Mouse (Mus musculus): ENCODE data around the gene Nckap5. TPM values are rescaled to one million over a fixed set of nuclear protein-coding genes. Genes with fewer than 3 reads are reported as not detected.

Gene Nckap5
- polyA plus RNA-seq, 1 experiment from 2014 or later = 1.1 TPM

GRCm38 (mm10) chr1:126470883-126471282 lies 359.7 kb downstream of the Nckap5 start:
- Histone ChIP-seq H3K27ac (ENCODE audit: low read depth) (peak overlapping the region; percentile 6; the same call in 1 of the 2 replicates), H3K27me3 (ENCODE audit: insufficient read depth, low read length) (no peaks in the 10 kb centered on the region), H3K36me3 (replicated peaks; ENCODE audit: insufficient read depth, low read length) (no peaks in the 10 kb centered on the region), H3K4me2 (ENCODE audit: low read depth, low read length) (no peak overlapping the region), H3K4me3 (ENCODE audit: low read depth, low read length) (no peak overlapping the region), H3K4me1 (ENCODE audit: insufficient read depth) (peaks cover 7% of the 10 kb centered on the region), H3K9ac (replicated peaks) (no peak overlapping the region), H3K9me3 (ENCODE audit: low read length) (no peaks in the 10 kb centered on the region)
- no peak for TF ChIP-seq CTCF (IDR thresholded peaks at IDR 0.05; ENCODE audit: low read depth)
- no peak for TF ChIP-seq EP300 (IDR thresholded peaks at IDR 0.05; ENCODE audit: low read depth)
- ATAC-seq (no peak), DNase-seq (no peak)
- WGBS (ENCODE audit: insufficient replicate concordance) = 65% methylated on average over 2 of the region's 2 CpGs

GRCm38 (mm10) chr1:126469818-126470544 lies 360.6 kb downstream of the Nckap5 start:
- no peaks in the 10 kb centered on the region for H3K27me3 ChIP-seq (ENCODE audit: insufficient read depth, low read length)
- no peak overlapping the region for H3K27ac ChIP-seq (ENCODE audit: low read depth)
- 72% methylated on average over 5 of the region's 5 CpGs for WGBS (ENCODE audit: insufficient replicate concordance)
- DNase-seq = no peak
- ATAC-seq = no peak
- H3K9me3 ChIP-seq (ENCODE audit: low read length) = no peaks in the 10 kb centered on the region
- peaks cover 7% of the 10 kb centered on the region for H3K4me1 ChIP-seq (ENCODE audit: insufficient read depth)
- TF ChIP-seq EP300 (IDR thresholded peaks at IDR 0.05; ENCODE audit: low read depth) (no peak), CTCF (IDR thresholded peaks at IDR 0.05; ENCODE audit: low read depth) (no peak)
- H3K36me3 ChIP-seq (replicated peaks; ENCODE audit: insufficient read depth, low read length) = no peaks in the 10 kb centered on the region
- H3K4me3 ChIP-seq (ENCODE audit: low read depth, low read length) = no peak overlapping the region
- no peak overlapping the region for H3K4me2 ChIP-seq (ENCODE audit: low read depth, low read length)
- H3K9ac ChIP-seq (replicated peaks) = no peak overlapping the region

- DNase-seq = no peak
- Histone ChIP-seq H3K36me3 (replicated peaks; ENCODE audit: insufficient read depth, low read length) (no peaks in the 10 kb centered on the region), H3K4me3 (ENCODE audit: low read depth, low read length) (no peak overlapping the region), H3K9ac (replicated peaks) (no peak overlapping the region), H3K27ac (ENCODE audit: low read depth) (no peak overlapping the region), H3K9me3 (ENCODE audit: low read length) (no peaks in the 10 kb centered on the region), H3K27me3 (ENCODE audit: insufficient read depth, low read length) (no peaks in the 10 kb centered on the region), H3K4me1 (ENCODE audit: insufficient read depth) (peaks cover 2% of the 10 kb centered on the region; the same call in 1 of the 2 replicates), H3K4me2 (ENCODE audit: low read depth, low read length) (no peak overlapping the region)
- ATAC-seq = no peak
- 24% methylated on average over 11 of the region's 11 CpGs for WGBS (ENCODE audit: insufficient replicate concordance)
- no peak for TF ChIP-seq EP300 (IDR thresholded peaks at IDR 0.05; ENCODE audit: low read depth)
- no peak for TF ChIP-seq CTCF (IDR thresholded peaks at IDR 0.05; ENCODE audit: low read depth)
Measured at GRCm38 (mm10) chr1:126461527-126462354, 368.9 kb downstream of the Nckap5 start.

- DNase-seq = no peak
- no peaks in the 10 kb centered on the region for H3K27me3 ChIP-seq (ENCODE audit: insufficient read depth, low read length)
Measured at GRCm38 (mm10) chr1:126457739-126458138, 372.9 kb downstream of the Nckap5 start.

GRCm38 (mm10) chr1:126454504-126455173 lies 376.0 kb downstream of the Nckap5 start:
- DNase-seq = no peak
- Histone ChIP-seq H3K9me3 (ENCODE audit: low read length) (no peaks in the 10 kb centered on the region), H3K4me2 (ENCODE audit: low read depth, low read length) (no peak overlapping the region), H3K9ac (replicated peaks) (no peak overlapping the region), H3K36me3 (replicated peaks; ENCODE audit: insufficient read depth, low read length) (no peaks in the 10 kb centered on the region), H3K27ac (ENCODE audit: low read depth) (no peak overlapping the region), H3K4me1 (ENCODE audit: insufficient read depth) (no peaks in the 10 kb centered on the region), H3K27me3 (ENCODE audit: insufficient read depth, low read length) (no peaks in the 10 kb centered on the region), H3K4me3 (ENCODE audit: low read depth, low read length) (no peak overlapping the region)
- no peak for ATAC-seq
- TF ChIP-seq EP300 (IDR thresholded peaks at IDR 0.05; ENCODE audit: low read depth) (no peak), CTCF (IDR thresholded peaks at IDR 0.05; ENCODE audit: low read depth) (no peak)
- WGBS (ENCODE audit: insufficient replicate concordance) = 46% methylated on average over 9 of the region's 9 CpGs

More at GRCm38 (mm10) chr1:126457739-126458138, 372.9 kb downstream of the Nckap5 start:
- 72% methylated on average over 1 of the region's 1 CpGs for WGBS (ENCODE audit: insufficient replicate concordance)
- ATAC-seq = no peak
- H3K9me3 ChIP-seq (ENCODE audit: low read length) = no peaks in the 10 kb centered on the region
- H3K4me3 ChIP-seq (ENCODE audit: low read depth, low read length) = no peak overlapping the region
- H3K27ac ChIP-seq (ENCODE audit: low read depth) = no peak overlapping the region
- H3K4me1 ChIP-seq (ENCODE audit: insufficient read depth) = no peaks in the 10 kb centered on the region
- no peaks in the 10 kb centered on the region for H3K36me3 ChIP-seq (replicated peaks; ENCODE audit: insufficient read depth, low read length)
- H3K4me2 ChIP-seq (ENCODE audit: low read depth, low read length) = no peak overlapping the region
- no peak overlapping the region for H3K9ac ChIP-seq (replicated peaks)
- TF ChIP-seq CTCF (IDR thresholded peaks at IDR 0.05; ENCODE audit: low read depth) = no peak
- no peak for TF ChIP-seq EP300 (IDR thresholded peaks at IDR 0.05; ENCODE audit: low read depth)

- no peaks in the 10 kb centered on the region for H3K36me3 ChIP-seq (replicated peaks; ENCODE audit: insufficient read depth, low read length)
- H3K4me1 ChIP-seq (ENCODE audit: insufficient read depth) = no peaks in the 10 kb centered on the region
- H3K27me3 ChIP-seq (ENCODE audit: insufficient read depth, low read length) = no peaks in the 10 kb centered on the region
- H3K9ac ChIP-seq (replicated peaks) = no peak overlapping the region
- ATAC-seq (no peak), DNase-seq (no peak)
- H3K27ac ChIP-seq (ENCODE audit: low read depth) = no peak overlapping the region
- no peak overlapping the region for H3K4me2 ChIP-seq (ENCODE audit: low read depth, low read length)
- TF ChIP-seq EP300 (IDR thresholded peaks at IDR 0.05; ENCODE audit: low read depth) (no peak), CTCF (IDR thresholded peaks at IDR 0.05; ENCODE audit: low read depth) (no peak)
- H3K4me3 ChIP-seq (ENCODE audit: low read depth, low read length) = no peak overlapping the region
- WGBS (ENCODE audit: insufficient replicate concordance) = 68% methylated on average over 9 of the region's 9 CpGs
- H3K9me3 ChIP-seq (ENCODE audit: low read length) = no peaks in the 10 kb centered on the region
Measured at GRCm38 (mm10) chr1:126451472-126451871, 379.1 kb downstream of the Nckap5 start.

Measured in liver, postnatal 0 days (tissue).